Mouse (Mus musculus): ENCODE data around the gene Car10.
"Not testable (repeated sequence)": the region's sequence is repeated elsewhere in the genome, so short reads cannot be mapped to it uniquely, and the experiment has no call there.

Gene Car10

GRCm38 (mm10) chr11:93173533-93174308 is 75.9 kb downstream of the Car10 start:
- no peak for DNase-seq

DNA sequence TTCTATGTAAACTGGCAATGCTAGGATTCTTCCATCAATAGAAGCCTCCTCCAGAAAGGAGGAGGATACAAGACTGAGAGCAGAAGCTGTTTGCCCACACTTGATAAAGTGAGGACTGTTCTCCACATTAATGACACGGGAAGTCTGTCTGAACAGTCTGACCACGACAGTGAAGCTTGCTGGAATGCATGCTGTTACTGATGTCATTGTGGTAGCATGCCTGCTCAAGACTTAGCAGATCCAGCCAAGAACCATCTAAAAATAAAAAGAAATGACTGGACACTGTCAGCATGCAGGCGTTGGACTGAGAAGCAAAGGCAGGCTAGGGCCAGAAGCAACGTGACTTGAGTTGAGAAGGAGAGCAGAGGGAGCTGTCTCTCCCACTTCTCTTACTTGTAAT is 87.6 kb downstream of the Car10 start:
- DNase-seq = no peak

DNA sequence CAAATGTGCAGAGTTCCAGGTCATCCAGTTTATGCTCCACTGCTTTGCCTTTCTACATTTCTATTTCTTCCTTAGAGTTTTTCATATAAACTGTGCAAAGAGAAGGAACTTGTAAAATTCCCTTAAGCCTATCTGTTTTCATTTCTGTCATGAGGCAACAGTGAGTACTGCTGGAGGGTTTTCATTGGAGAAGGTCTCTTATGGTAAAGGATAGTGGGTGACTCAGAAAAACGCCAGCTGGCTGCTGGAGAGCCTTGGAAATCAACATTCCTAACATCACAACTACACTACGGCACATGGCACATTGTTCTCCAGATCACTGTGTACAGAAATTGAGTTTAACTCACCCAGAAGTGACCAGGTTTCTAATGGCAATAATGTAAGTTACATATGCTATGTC is 88.3 kb downstream of the Car10 start:
- no peak for DNase-seq

DNA sequence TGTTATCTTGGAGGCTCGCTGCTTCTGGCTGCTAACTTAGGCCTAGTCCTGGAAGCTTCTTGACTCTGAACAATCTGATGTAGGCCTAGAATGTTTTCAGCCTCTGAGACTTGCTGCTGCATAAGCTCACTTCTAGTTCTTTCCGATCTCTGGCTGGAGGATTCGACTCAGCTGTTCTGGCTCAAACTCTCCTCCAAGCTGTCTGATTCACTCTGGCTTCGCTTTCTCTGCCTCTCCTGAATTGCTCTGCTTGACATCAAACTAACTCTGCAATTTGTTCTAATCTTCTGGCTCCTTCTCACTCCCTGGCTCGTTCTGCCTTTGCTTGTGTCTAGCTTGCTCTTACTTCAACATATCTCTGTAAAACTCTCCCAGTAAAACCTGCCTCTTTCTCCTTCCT is 90.8 kb downstream of the Car10 start:
- DNase-seq = no peak

DNA sequence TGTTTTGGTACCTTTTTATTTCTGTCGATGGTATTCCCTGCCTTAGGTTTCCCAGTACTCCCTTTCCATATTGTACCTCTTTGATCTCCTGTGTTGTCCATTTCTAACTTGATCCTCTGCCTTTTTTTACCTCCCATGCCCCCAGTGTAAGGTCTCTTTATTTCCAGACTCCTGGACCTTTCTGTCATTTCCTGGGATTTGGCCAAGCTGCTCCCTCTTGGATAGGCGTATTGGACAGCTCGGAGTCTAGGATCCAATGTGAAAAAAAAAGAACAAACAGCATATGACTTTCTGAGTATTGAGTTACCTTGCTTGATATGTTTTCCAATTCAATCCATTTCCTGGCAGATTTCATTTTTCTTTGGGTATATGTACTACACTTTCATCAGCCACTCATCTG is 102.2 kb downstream of the Car10 start:
- DNase-seq = no peak

GRCm38 (mm10) chr11:93217457-93217856 is 119.6 kb downstream of the Car10 start:
- no peak for DNase-seq

GRCm38 (mm10) chr11:93230057-93230456 is 132.2 kb downstream of the Car10 start:
- no peak for DNase-seq

- DNase-seq = no peak
These were observed 152.0 kb downstream of the Car10 start for GRCm38 (mm10) chr11:93249771-93250265.

DNA sequence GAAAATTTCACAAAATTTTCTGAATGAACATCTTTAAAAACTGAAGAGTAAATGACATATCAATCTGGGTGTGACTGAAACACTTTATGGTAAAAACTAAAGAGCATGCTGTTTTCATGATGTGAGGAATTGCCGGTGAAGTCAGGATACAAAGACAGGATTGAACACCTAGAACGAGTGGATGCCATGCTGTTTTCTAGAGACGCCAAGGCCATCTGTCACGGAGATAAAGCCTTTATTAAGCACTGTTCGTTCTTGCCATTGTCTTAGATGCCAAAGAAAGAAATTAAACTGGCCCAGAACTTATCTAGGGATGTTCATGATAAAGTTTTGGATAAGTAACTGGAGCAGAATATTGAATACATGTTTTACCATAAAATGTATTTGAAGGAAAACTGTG is 153.9 kb downstream of the Car10 start:
- DNase-seq = no peak

GRCm38 (mm10) chr11:93263979-93264378 is 166.2 kb downstream of the Car10 start:
- DNase-seq = no peak

GRCm38 (mm10) chr11:93272016-93272415 is 174.2 kb downstream of the Car10 start:
- no peak for DNase-seq

DNA sequence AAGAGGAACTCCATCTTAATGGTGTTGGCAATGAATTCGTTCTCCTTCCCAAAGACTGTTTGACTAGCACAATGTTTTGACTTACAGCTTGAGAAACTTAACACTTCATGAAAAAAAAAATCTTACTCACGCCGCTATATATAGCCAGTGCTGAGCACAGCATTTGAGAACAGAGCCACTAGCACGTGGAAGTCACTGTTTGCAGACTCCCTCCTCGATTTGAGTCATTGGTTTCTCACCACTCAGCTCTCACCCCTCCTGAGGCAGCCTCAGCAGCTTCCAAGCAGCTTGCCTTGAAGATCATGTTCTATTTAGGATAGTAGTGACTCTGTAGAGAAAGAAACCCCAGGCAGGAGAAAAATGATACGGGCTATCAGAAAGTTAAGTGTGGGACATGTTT is 176.1 kb downstream of the Car10 start:
- DNase-seq = no peak

GRCm38 (mm10) chr11:93293661-93294060 is 195.8 kb downstream of the Car10 start:
- no peak for DNase-seq

- DNase-seq = no peak
These were observed 212.2 kb downstream of the Car10 start for GRCm38 (mm10) chr11:93309981-93310380.

GRCm38 (mm10) chr11:93337756-93338155 is 239.9 kb downstream of the Car10 start:
- no peak for DNase-seq

- no peak for DNase-seq
These were observed 246.1 kb downstream of the Car10 start for GRCm38 (mm10) chr11:93343961-93344360.

GRCm38 (mm10) chr11:93344869-93345268 is 247.0 kb downstream of the Car10 start:
- DNase-seq = no peak

- no peak for DNase-seq
These were observed 263.7 kb downstream of the Car10 start for GRCm38 (mm10) chr11:93361576-93361975.

DNA sequence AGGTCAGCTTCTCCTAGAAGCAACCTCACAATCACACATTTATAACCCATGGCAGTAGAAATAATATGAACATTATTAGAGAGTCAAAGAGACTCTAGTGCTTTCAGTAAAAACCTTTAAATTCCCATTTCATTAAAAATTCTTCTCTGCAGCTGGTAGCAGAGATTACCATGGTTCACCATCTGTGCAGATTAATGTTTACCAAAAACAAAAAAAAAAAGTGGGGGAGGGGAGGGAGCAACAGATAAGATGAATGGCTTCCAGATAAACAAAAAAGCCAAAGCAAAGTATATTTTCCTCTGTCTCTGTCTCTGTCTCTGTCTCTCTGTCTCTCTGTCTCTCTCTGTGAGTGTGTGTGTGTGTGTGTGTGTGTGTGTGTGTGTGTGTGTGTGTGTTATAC is 266.3 kb downstream of the Car10 start:
- no peak for DNase-seq

GRCm38 (mm10) chr11:93367244-93367643 is 269.4 kb downstream of the Car10 start:
- no peak for DNase-seq

GRCm38 (mm10) chr11:93367740-93368139 is 269.9 kb downstream of the Car10 start:
- no peak for DNase-seq

DNA sequence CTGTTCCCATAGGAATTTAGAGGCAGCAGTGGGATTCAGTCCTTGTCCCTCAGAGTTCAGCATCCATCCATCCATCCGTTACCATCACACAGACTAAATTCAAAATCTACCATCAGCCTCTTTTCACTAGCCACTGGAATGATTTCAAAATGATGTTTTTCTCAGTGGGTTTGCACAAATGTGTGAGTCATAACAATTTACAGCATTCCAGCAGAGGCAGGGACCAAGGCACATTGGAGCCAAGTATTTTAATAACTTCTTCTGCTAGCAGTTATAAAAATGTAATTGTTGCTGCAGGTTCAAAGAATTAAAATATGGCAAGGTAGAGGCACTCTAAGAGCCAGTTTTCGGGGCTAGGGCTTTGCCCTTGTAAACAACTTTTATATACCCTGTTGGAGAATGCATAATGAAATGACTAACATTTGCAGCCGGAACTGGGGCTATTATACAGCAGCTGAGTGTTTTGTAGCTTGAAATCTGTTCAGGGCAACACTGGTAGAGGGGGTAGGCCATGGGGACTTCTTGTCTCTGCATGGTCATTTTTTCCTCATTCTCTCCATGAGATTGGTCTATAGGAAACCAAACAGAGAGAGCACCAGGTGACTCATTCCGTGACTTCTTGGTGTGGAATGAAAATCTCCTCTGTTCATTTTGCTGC is 276.0 kb downstream of the Car10 start:
- DNase-seq = no peak

DNA sequence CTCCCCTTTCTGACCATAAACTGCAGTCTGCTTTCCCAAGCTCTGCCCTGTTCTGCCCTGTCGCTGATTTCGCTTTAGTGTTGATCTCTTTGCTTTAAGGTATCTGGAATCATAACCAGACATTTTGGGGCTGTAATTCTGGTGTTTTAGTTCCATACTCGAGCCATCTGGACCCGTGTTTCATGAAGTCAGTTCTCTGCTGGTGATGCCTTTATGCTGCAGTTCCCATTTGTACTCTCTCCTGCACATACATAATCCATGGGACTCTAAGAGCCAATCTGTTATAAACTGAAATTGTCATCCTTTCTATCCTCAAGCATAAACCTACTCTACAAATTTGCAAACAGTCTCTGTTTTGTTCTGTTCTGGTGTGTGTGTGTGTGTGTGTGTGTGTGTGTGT is 293.3 kb downstream of the Car10 start:
- DNase-seq = no peak

DNA sequence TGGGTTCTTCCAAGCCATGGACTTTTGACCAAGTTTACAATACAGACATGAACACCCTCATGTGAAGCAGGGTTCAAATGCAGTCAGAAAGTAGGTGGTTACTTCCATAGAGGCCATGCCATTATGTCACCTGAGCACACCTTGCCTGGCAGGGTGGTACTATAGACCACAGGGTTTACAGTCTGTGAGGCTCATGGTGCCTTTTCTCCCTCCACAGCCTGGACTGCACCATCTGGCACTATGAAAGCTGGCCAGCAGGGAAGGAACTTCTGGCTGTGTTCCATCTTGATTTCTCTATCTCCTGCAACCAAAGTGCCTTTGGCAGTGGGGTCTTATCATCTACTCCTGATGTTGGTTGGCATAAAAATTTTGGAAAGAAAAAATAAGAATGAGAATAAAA is 295.5 kb downstream of the Car10 start:
- DNase-seq = not testable (repeated sequence)

- DNase-seq = no peak
These were observed 298.5 kb downstream of the Car10 start for GRCm38 (mm10) chr11:93396356-93396755.

All from thymus, postnatal 25 days (tissue).